Mouse (Mus musculus) liver (tissue): ENCODE data around the gene Ubr4.
"Not testable (repeated sequence)": the region's sequence is repeated elsewhere in the genome, so short reads cannot be mapped to it uniquely, and the experiment has no call there.

Experiments
- DNase-seq: peaks from one replicate; pipeline ENCODE4 v3.0.0-alpha.2; 2020; ENCODE audit warnings: mixed read lengths

The Ubr4 gene

GRCm38 (mm10) chr4:139360761-139361548 is 8.5 kb downstream of the Ubr4 start:
- peak; percentile 77 for DNase-seq

GRCm38 (mm10) chr4:139367336-139367735 is 14.9 kb downstream of the Ubr4 start:
- no peak for DNase-seq

- DNase-seq: no peak
These were observed 15.6 kb downstream of the Ubr4 start for GRCm38 (mm10) chr4:139368038-139368437.

GRCm38 (mm10) chr4:139373130-139373529 is 20.7 kb downstream of the Ubr4 start:
- DNase-seq: no peak

GRCm38 (mm10) chr4:139373531-139373930 is 21.1 kb downstream of the Ubr4 start:
- DNase-seq: no peak

GRCm38 (mm10) chr4:139379719-139380118 is 27.3 kb downstream of the Ubr4 start:
- no peak for DNase-seq

GRCm38 (mm10) chr4:139380207-139380748 is 27.9 kb downstream of the Ubr4 start:
- DNase-seq: peak; percentile 100

GRCm38 (mm10) chr4:139380775-139381451 is 28.5 kb downstream of the Ubr4 start:
- peak; percentile 73 for DNase-seq

GRCm38 (mm10) chr4:139381452-139381845 is 29.0 kb downstream of the Ubr4 start:
- DNase-seq: no peak

GRCm38 (mm10) chr4:139382231-139382630 is 29.8 kb downstream of the Ubr4 start:
- DNase-seq: peak; percentile 67

- DNase-seq: not testable (repeated sequence)
These were observed 33.4 kb downstream of the Ubr4 start for GRCm38 (mm10) chr4:139385841-139386240.

- no peak for DNase-seq
These were observed 34.5 kb downstream of the Ubr4 start for GRCm38 (mm10) chr4:139386869-139387319.

GRCm38 (mm10) chr4:139389557-139389956 is 37.1 kb downstream of the Ubr4 start:
- DNase-seq: no peak

- no peak for DNase-seq
These were observed 43.0 kb downstream of the Ubr4 start for GRCm38 (mm10) chr4:139395431-139395830.

- DNase-seq: no peak
These were observed 48.1 kb downstream of the Ubr4 start for GRCm38 (mm10) chr4:139400487-139400886.

GRCm38 (mm10) chr4:139403214-139403613 is 50.8 kb downstream of the Ubr4 start:
- DNase-seq: no peak

GRCm38 (mm10) chr4:139411351-139411750 is 58.9 kb downstream of the Ubr4 start:
- DNase-seq: no peak

GRCm38 (mm10) chr4:139417868-139418267 is 65.5 kb downstream of the Ubr4 start:
- no peak for DNase-seq

- no peak for DNase-seq
These were observed 69.2 kb downstream of the Ubr4 start for GRCm38 (mm10) chr4:139421621-139422020.

- DNase-seq: no peak
These were observed 70.0 kb downstream of the Ubr4 start for GRCm38 (mm10) chr4:139422409-139422808.

- DNase-seq: no peak
These were observed 70.9 kb downstream of the Ubr4 start for GRCm38 (mm10) chr4:139423270-139423669.

- DNase-seq: peak; percentile 68
These were observed 77.8 kb downstream of the Ubr4 start for GRCm38 (mm10) chr4:139430176-139430575.

GRCm38 (mm10) chr4:139430891-139431290 is 78.5 kb downstream of the Ubr4 start:
- no peak for DNase-seq
